Mouse (Mus musculus) small intestine, adult 2 months (tissue): Measurements from ENCODE around the gene Adam30. TPM values are rescaled to one million over a fixed set of nuclear protein-coding genes. Genes with fewer than 3 reads are reported as not detected.

Source experiments
- H3K27ac ChIP-seq: fragments of 200-500 bp; 2 replicates; pipeline ENCODE4 v1.5.1; 2012; ENCODE audit warnings: low read depth, low read length, control low read depth, inconsistent platforms; ENCODE audit not compliant: insufficient read depth
- H3K27me3 ChIP-seq: fragments of 200-500 bp; 2 replicates; pipeline ENCODE4 v1.6.1; 2012; ENCODE audit warnings: mild to moderate bottlenecking, moderate library complexity, low read length, inconsistent platforms; ENCODE audit not compliant: control insufficient read depth, insufficient read depth
- H3K36me3 ChIP-seq: fragments of 200-500 bp; 2 replicates; pipeline ENCODE4 v1.6.1; 2012; ENCODE audit warnings: mild to moderate bottlenecking, low read length, control low read depth, inconsistent platforms; ENCODE audit not compliant: control insufficient read depth, insufficient read depth
- H3K4me1 ChIP-seq: fragments of 200-500 bp; 2 replicates; pipeline ENCODE4 v1.6.1; 2012; ENCODE audit warnings: low read length, inconsistent platforms, mixed read lengths; ENCODE audit not compliant: control insufficient read depth, insufficient read depth, insufficient read length
- H3K4me3 ChIP-seq: fragments of 200-500 bp; 2 replicates; pipeline ENCODE4 v1.5.1; 2012; ENCODE audit warnings: low read depth, mild to moderate bottlenecking, control low read depth, inconsistent platforms, low read length, moderate library complexity
- CTCF ChIP-seq: fragments of 200-500 bp; IDR thresholded peaks from 2 replicates; pipeline ENCODE4 v1.5.1; 2012; ENCODE audit warnings: low read depth, mild to moderate bottlenecking, control low read depth, inconsistent platforms, low read length, moderate library complexity, mixed read lengths; ENCODE audit not compliant: insufficient replicate concordance, insufficient read length; ENCODE audit errors: extremely low read depth
- POLR2A ChIP-seq: fragments of 200-500 bp; IDR thresholded peaks from 2 replicates; pipeline ENCODE4 v1.6.1; 2012; ENCODE audit warnings: low read depth, mild to moderate bottlenecking, control low read depth, inconsistent platforms, low read length, moderate library complexity
- WGBS: fragments of 180-500 bp; shearing (Covaris S2); methylation state at CpG from one replicate; pipeline ENCODE4 v1.1.7; 2018; 5-methylcytosine and 5-hydroxymethylcytosine counted together
- polyA plus RNA-seq: library from polyadenylated mRNA; depleted of rRNA; stranded (reverse); fragments of >200 nt; gene quantifications from 2 replicates; pipeline ENCODE4 v1.2.3, GENCODE M21; 2012

The Adam30 gene
- polyA plus RNA-seq, 1 experiment, result not detected

DNA sequence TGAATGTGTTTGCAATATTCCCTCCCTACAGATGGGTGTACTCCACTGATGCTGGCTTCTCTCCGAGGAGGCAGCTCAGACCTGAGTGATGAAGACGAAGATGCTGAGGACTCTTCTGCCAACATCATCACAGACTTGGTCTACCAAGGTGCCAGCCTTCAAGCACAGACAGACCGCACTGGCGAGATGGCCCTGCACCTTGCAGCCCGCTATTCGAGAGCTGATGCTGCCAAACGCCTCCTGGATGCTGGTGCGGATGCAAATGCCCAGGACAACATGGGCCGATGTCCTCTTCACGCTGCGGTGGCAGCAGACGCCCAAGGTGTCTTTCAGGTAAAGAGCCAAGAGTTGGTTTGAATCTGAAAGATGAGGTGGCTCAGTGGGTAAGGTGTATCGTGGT lies 17.6 kb upstream of the Adam30 start:
- TF ChIP-seq POLR2A (no peak), CTCF (no peak)
- Histone ChIP-seq H3K4me1 (no peaks in the 10 kb centered on the region), H3K36me3 (peaks cover 57% of the 10 kb centered on the region), H3K27me3 (no peaks in the 10 kb centered on the region), H3K27ac (no peak overlapping the region), H3K4me3 (no peak overlapping the region)
- WGBS, result 97% methylated on average over 13 of the region's 13 CpGs

DNA sequence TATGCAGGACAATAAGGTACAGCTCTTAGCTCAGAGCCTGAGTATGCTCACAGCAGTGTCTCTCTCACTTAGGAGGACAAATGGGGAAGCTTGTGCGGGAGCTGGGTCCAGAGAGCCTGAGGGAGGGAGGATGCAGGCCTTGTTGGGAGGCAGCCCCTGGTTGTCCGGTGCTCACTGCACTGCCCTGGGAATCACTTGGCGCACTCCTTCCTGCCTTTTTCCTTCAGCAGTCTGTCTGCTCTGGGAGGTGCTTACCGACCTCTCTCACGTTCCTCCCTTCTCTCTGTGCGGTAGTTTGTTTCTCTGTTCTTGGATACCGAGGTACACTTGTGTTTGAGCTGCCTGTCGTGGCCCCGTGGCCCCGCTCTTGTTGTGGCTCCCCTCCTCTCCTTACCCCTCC lies 15.2 kb upstream of the Adam30 start:
- TF ChIP-seq CTCF (no peak), POLR2A (no peak)
- no peak overlapping the region for H3K4me3 ChIP-seq
- no peak overlapping the region for H3K27ac ChIP-seq
- 89% methylated on average over 10 of the region's 10 CpGs for WGBS
- no peaks in the 10 kb centered on the region for H3K4me1 ChIP-seq
- H3K36me3 ChIP-seq, result peaks cover 49% of the 10 kb centered on the region
- no peaks in the 10 kb centered on the region for H3K27me3 ChIP-seq

DNA sequence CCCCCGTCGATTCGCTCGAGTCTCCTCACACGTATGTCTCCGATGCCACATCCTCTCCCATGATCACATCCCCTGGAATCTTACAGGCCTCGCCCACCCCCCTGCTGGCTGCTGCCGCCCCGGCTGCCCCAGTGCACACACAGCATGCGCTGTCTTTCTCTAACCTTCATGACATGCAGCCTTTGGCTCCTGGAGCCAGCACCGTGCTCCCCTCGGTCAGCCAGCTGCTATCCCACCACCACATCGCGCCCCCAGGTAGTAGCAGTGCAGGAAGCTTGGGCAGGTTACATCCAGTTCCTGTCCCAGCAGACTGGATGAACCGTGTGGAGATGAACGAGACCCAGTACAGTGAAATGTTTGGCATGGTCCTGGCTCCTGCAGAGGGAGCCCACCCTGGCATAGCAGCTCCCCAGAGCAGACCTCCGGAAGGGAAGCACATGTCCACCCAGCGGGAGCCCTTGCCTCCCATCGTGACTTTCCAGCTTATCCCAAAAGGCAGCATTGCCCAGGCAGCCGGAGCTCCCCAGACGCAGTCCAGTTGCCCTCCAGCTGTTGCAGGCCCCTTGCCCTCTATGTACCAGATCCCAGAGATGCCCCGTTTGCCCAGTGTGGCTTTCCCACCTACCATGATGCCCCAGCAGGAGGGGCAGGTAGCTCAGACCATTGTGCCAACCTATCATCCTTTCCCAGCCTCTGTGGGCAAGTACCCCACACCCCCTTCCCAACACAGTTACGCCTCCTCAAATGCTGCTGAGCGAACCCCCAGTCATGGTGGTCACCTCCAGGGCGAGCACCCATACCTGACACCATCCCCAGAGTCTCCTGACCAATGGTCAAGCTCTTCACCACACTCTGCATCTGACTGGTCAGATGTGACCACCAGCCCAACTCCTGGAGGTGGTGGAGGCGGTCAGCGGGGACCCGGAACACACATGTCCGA lies 13.7 kb upstream of the Adam30 start:
- H3K36me3 ChIP-seq, result peaks cover 41% of the 10 kb centered on the region
- H3K27me3 ChIP-seq, result no peaks in the 10 kb centered on the region
- WGBS, result 96% methylated on average over 29 of the region's 29 CpGs
- H3K4me1 ChIP-seq, result no peaks in the 10 kb centered on the region
- no peak overlapping the region for H3K4me3 ChIP-seq
- TF ChIP-seq POLR2A (no peak), CTCF (no peak)
- H3K27ac ChIP-seq, result no peak overlapping the region

DNA sequence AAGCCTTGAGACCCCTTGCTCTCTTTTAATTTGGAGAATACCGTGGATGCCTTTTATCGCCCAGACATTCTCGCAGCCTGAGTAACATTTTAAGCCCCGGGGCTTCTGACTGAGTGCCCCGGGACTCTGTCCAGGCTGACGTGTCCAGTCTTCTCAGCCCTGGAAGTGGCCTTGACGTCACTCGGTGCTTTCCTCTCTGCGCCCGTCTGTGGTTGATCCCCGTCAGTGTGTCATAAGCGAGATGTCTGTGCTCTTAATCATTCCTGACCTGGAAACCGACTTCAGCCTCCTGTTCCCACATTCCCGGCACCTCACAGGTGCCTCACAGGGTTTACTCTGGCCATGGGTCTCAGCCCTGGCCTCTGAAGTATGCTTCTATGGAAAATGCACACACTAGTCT lies 12.7 kb upstream of the Adam30 start:
- 91% methylated on average over 14 of the region's 14 CpGs for WGBS
- H3K4me3 ChIP-seq, result no peak overlapping the region
- peaks cover 40% of the 10 kb centered on the region for H3K36me3 ChIP-seq
- TF ChIP-seq POLR2A (no peak), CTCF (no peak)
- no peaks in the 10 kb centered on the region for H3K27me3 ChIP-seq
- H3K4me1 ChIP-seq, result no peaks in the 10 kb centered on the region
- H3K27ac ChIP-seq, result no peak overlapping the region

DNA sequence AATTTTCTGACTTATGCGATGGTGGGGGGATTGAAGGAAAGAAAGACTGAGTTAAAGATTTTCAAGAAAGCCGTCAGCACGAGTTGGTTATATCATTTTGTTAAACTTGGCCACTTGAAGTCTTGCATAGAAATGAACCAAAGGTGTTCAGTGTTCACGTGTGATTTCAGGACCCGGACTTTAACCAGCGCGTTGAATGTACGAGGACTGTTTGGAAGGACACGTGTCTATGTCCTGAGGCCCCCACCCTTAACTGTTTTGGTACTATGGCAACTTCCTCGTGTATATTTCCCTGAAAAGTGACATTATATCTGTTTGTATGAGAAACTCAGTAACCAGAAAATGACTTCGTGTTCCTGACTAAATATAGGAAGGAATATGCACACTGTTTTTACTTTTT lies 10.5 kb upstream of the Adam30 start:
- 80% methylated on average over 11 of the region's 11 CpGs for WGBS
- peaks cover 24% of the 10 kb centered on the region for H3K36me3 ChIP-seq

DNA sequence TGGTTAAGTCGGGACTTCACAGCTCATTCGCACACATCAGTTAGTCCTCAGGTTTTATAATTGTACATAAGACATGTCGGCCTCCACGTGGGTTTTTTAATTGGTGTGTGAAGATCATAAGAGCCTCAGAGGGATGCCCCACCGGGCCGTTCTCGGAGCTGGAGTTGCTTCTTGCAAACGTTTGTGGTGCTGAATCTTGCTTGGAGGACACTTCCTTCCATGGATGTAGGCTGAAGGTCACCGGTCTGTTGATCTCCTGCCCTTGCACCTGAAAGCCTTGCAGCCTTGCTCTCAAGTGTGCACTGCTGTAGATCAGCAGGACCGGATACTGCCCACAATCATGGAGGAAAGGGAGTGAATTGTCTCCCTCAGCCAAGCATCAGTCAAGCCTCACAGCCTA lies 9.4 kb upstream of the Adam30 start:
- H3K27me3 ChIP-seq, result no peaks in the 10 kb centered on the region
- WGBS, result 77% methylated on average over 10 of the region's 10 CpGs
- H3K36me3 ChIP-seq, result peaks cover 16% of the 10 kb centered on the region
- TF ChIP-seq POLR2A (no peak), CTCF (no peak)
- H3K27ac ChIP-seq, result no peak overlapping the region
- H3K4me3 ChIP-seq, result no peak overlapping the region
- H3K4me1 ChIP-seq, result no peaks in the 10 kb centered on the region

More for the DNA sequence above, 10.5 kb upstream of the Adam30 start:
- TF ChIP-seq CTCF (no peak), POLR2A (no peak)
- H3K27ac ChIP-seq, result no peak overlapping the region
- H3K4me1 ChIP-seq, result no peaks in the 10 kb centered on the region
- H3K4me3 ChIP-seq, result no peak overlapping the region
- no peaks in the 10 kb centered on the region for H3K27me3 ChIP-seq

DNA sequence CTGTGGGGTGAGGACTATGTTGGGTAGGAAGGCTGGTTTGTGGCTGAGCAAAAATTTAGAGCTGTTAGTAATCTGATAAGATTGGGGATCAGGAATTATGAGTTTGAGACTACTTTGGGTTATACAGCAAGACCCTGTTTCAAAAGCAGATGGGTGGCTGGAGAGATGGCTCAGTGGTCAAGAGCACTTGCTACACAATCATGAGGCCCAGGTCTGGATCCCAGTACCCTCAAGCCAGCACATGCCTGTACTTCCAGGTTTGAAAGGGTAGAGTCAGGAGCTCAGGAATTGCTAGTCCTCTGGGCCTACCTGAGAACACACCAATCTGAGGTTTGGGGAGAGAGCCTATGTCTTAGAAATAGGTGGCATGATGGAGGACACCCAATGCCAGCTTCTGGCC lies 7.0 kb upstream of the Adam30 start:
- Histone ChIP-seq H3K4me3 (no peak overlapping the region), H3K4me1 (no peaks in the 10 kb centered on the region), H3K36me3 (peaks cover 2% of the 10 kb centered on the region; the same call in 1 of the 2 replicates), H3K27ac (no peak overlapping the region), H3K27me3 (no peaks in the 10 kb centered on the region)
- TF ChIP-seq POLR2A (no peak), CTCF (no peak)

DNA sequence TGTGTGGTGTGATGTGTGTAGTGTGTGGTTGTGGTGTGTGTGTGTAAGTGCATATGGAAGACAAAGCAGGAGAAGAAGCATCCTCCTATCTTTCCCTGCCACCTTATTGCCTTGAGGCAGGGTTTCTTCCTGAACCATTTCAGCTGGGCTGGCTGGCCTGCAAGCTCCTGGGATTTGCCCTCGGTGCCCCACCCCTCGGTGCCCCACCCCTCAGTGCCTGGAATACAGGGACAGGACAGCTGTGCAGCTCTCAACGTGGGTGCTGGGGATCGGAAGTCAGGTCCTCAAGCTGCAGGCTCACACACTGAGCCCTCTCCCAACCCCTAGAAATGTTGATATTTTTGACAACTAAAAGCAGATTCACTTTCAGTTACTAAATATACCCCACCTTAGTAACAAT lies 4.3 kb upstream of the Adam30 start:
- WGBS, result 15% methylated on average over 4 of the region's 4 CpGs
- no peak overlapping the region for H3K27ac ChIP-seq
- H3K36me3 ChIP-seq, result no peaks in the 10 kb centered on the region
- H3K4me3 ChIP-seq, result no peak overlapping the region
- H3K27me3 ChIP-seq, result no peaks in the 10 kb centered on the region
- TF ChIP-seq CTCF (no peak), POLR2A (no peak)
- H3K4me1 ChIP-seq, result no peaks in the 10 kb centered on the region
